Mouse (Mus musculus) MEL-GATA-1-ER (cell line): ENCODE measurements around the gene Tns3.

Experiments
- DNase-seq: peaks from one replicate; pipeline ENCODE4 v3.0.0-alpha.2; 2012; ENCODE audit warnings: low read depth; ENCODE audit errors: extremely low read depth

Gene Tns3

GRCm38 (mm10) chr11:8651448-8652035 is 12.8 kb downstream of the Tns3 start:
- no peak for DNase-seq

- DNase-seq = no peak
Measured at GRCm38 (mm10) chr11:8645609-8646008, 18.7 kb downstream of the Tns3 start.

GRCm38 (mm10) chr11:8644272-8644671 is 20.1 kb downstream of the Tns3 start:
- no peak for DNase-seq

- no peak for DNase-seq
Measured at GRCm38 (mm10) chr11:8641634-8642277, 22.6 kb downstream of the Tns3 start.

- no peak for DNase-seq
Measured at GRCm38 (mm10) chr11:8639726-8640125, 24.6 kb downstream of the Tns3 start.

GRCm38 (mm10) chr11:8639007-8639718 is 25.2 kb downstream of the Tns3 start:
- no peak for DNase-seq

GRCm38 (mm10) chr11:8637469-8638447 is 26.6 kb downstream of the Tns3 start:
- no peak for DNase-seq

GRCm38 (mm10) chr11:8636680-8637079 is 27.7 kb downstream of the Tns3 start:
- no peak for DNase-seq

- DNase-seq = no peak
Measured at GRCm38 (mm10) chr11:8635778-8636177, 28.6 kb downstream of the Tns3 start.

GRCm38 (mm10) chr11:8634728-8635410 is 29.5 kb downstream of the Tns3 start:
- no peak for DNase-seq

- no peak for DNase-seq
Measured at GRCm38 (mm10) chr11:8632163-8632562, 32.2 kb downstream of the Tns3 start.

GRCm38 (mm10) chr11:8629862-8630390 is 34.4 kb downstream of the Tns3 start:
- no peak for DNase-seq

GRCm38 (mm10) chr11:8629326-8629725 is 35.0 kb downstream of the Tns3 start:
- DNase-seq = no peak

GRCm38 (mm10) chr11:8628846-8629253 is 35.5 kb downstream of the Tns3 start:
- DNase-seq = no peak

GRCm38 (mm10) chr11:8627156-8627555 is 37.2 kb downstream of the Tns3 start:
- no peak for DNase-seq

GRCm38 (mm10) chr11:8626715-8627114 is 37.6 kb downstream of the Tns3 start:
- DNase-seq = no peak

GRCm38 (mm10) chr11:8625915-8626604 is 38.3 kb downstream of the Tns3 start:
- DNase-seq = no peak

GRCm38 (mm10) chr11:8625451-8625850 is 38.9 kb downstream of the Tns3 start:
- no peak for DNase-seq

- DNase-seq = no peak
Measured at GRCm38 (mm10) chr11:8624179-8624886, 40.0 kb downstream of the Tns3 start.

- DNase-seq = no peak
Measured at GRCm38 (mm10) chr11:8623852-8624178, 40.5 kb downstream of the Tns3 start.
